Mouse (Mus musculus) CH12.LX (cell line): ENCODE measurements around the gene Dram2. TPM values are rescaled to one million over a fixed set of nuclear protein-coding genes. Genes with fewer than 3 reads are reported as not detected.

Experiments used
- DNase-seq: peaks from one replicate; pipeline ENCODE4 v3.0.0-alpha.2; 2013; ENCODE audit errors: extremely low read depth
- H3K27ac ChIP-seq: 2 replicates; pipeline ENCODE4 v1.5.1; 2012; ENCODE audit warnings: low read depth, mild to moderate bottlenecking, control low read depth, moderate library complexity; ENCODE audit not compliant: insufficient read depth
- H3K27me3 ChIP-seq: replicated peaks from 2 replicates; pipeline ENCODE3; 2012; ENCODE audit warnings: inconsistent platforms
- H3K36me3 ChIP-seq, 2 experiments: replicated peaks in 1 of 2; 2 replicates each; pipeline versions ENCODE3 to v1.6.1; 2012; ENCODE audit warnings: inconsistent platforms in 1 of 2, low read length in 1 of 2, mild to moderate bottlenecking in 1 of 2, mixed read lengths in 1 of 2, moderate library complexity in 1 of 2; ENCODE audit not compliant: control insufficient read depth in 1 of 2, insufficient read depth in 1 of 2
- H3K4me1 ChIP-seq, 2 experiments: 2 replicates each; pipeline ENCODE4 v1.6.1; 2012; ENCODE audit warnings: inconsistent platforms in 1 of 2, moderate library complexity in 1 of 2; ENCODE audit not compliant: insufficient read depth in 2 of 2, control insufficient read depth in 1 of 2
- H3K4me2 ChIP-seq: 2 replicates; pipeline ENCODE4 v1.6.1; 2012; ENCODE audit warnings: low read depth, mild to moderate bottlenecking, control low read depth; ENCODE audit not compliant: poor library complexity, insufficient read depth, severe bottlenecking
- H3K4me3 ChIP-seq, 3 experiments: fragments of 150-350 bp in 1 of 3; sonication (generic) in 1 of 3; replicated peaks in 1 of 3; 2 replicates each; pipeline versions ENCODE3 to v1.5.1; 2011 to 2012; ENCODE audit warnings: low read depth in 2 of 3, low read length in 2 of 3, mild to moderate bottlenecking in 2 of 3, moderate library complexity in 2 of 3, control low read depth in 1 of 3, improper control_type of control experiment in 1 of 3, inconsistent platforms in 1 of 3, mixed read lengths in 1 of 3; ENCODE audit not compliant: poor library complexity in 1 of 3
- H3K79me2 ChIP-seq: replicated peaks from 2 replicates; pipeline ENCODE4 v1.6.1; 2012; ENCODE audit warnings: mild to moderate bottlenecking, moderate library complexity; ENCODE audit not compliant: control insufficient read depth, poor library complexity, insufficient read depth, severe bottlenecking; ENCODE audit errors: extremely low read depth
- H3K9ac ChIP-seq: 2 replicates; pipeline ENCODE4 v1.6.1; 2012; ENCODE audit warnings: low read depth, mild to moderate bottlenecking, control low read depth, moderate library complexity; ENCODE audit not compliant: insufficient read depth
- H3K9me3 ChIP-seq: replicated peaks from 2 replicates; pipeline ENCODE3; 2012; ENCODE audit warnings: low read length, inconsistent platforms, mixed read lengths
- CTCF ChIP-seq, 2 experiments: IDR thresholded peaks in 1 of 2; conservative IDR thresholded peaks in 1 of 2; 2 replicates each; pipeline ENCODE4 v1.5.1; 2011 to 2012; ENCODE audit warnings: low read depth in 2 of 2, low read length in 2 of 2, improper control_type of control experiment in 1 of 2, inconsistent platforms in 1 of 2, mild to moderate bottlenecking in 1 of 2, moderate library complexity in 1 of 2
- ELF1 ChIP-seq: IDR thresholded peaks from 2 replicates; pipeline ENCODE4 v1.6.1; 2014; ENCODE audit warnings: low read depth, mild to moderate bottlenecking, inconsistent platforms, low read length, improper control_type of control experiment
- EP300 ChIP-seq: IDR thresholded peaks from 2 replicates; pipeline ENCODE4 v1.6.1; 2011; ENCODE audit warnings: low read length, improper control_type of control experiment
- GABPA ChIP-seq: IDR thresholded peaks from 2 replicates; pipeline ENCODE4 v1.6.1; 2012; ENCODE audit warnings: low read depth, low read length, improper control_type of control experiment, inconsistent platforms; ENCODE audit not compliant: insufficient replicate concordance
- HCFC1 ChIP-seq: IDR thresholded peaks from 2 replicates; pipeline ENCODE4 v1.6.1; 2012; ENCODE audit warnings: low read depth, mild to moderate bottlenecking, inconsistent platforms, low read length, improper control_type of control experiment
- IRF4 ChIP-seq: IDR thresholded peaks from 2 replicates; pipeline ENCODE4 v1.6.1; 2014; ENCODE audit warnings: low read depth, mild to moderate bottlenecking, inconsistent platforms, low read length, improper control_type of control experiment
- JUN ChIP-seq: IDR thresholded peaks from 2 replicates; pipeline ENCODE4 v1.6.1; 2011; ENCODE audit warnings: low read depth, mild to moderate bottlenecking, low read length, improper control_type of control experiment, moderate library complexity; ENCODE audit not compliant: insufficient read depth
- JUND ChIP-seq: conservative IDR thresholded peaks from 2 replicates; pipeline ENCODE4 v1.6.1; 2011; ENCODE audit warnings: low read depth, low read length, improper control_type of control experiment
- KAT2A ChIP-seq: IDR thresholded peaks from 2 replicates; pipeline ENCODE4 v1.6.1; 2012; ENCODE audit warnings: low read length, improper control_type of control experiment, inconsistent platforms; ENCODE audit not compliant: insufficient replicate concordance
- MAFK ChIP-seq: IDR thresholded peaks from 2 replicates; pipeline ENCODE4 v1.6.1; 2011; ENCODE audit warnings: low read length, improper control_type of control experiment; ENCODE audit not compliant: insufficient replicate concordance
- MEF2A ChIP-seq: IDR thresholded peaks from 2 replicates; pipeline ENCODE4 v1.6.1; 2014; ENCODE audit warnings: low read depth, mild to moderate bottlenecking, inconsistent platforms, low read length, improper control_type of control experiment, borderline replicate concordance
- MXI1 ChIP-seq: IDR thresholded peaks from 2 replicates; pipeline ENCODE4 v1.6.1; 2011; ENCODE audit warnings: mild to moderate bottlenecking, low read depth, low read length, improper control_type of control experiment
- MYC ChIP-seq: IDR thresholded peaks from 2 replicates; pipeline ENCODE4 v1.6.1; 2011; ENCODE audit warnings: low read depth, mild to moderate bottlenecking, improper control_type of control experiment, low read length
- NRF1 ChIP-seq: IDR thresholded peaks from 2 replicates; pipeline ENCODE4 v1.6.1; 2014; ENCODE audit warnings: low read depth, mild to moderate bottlenecking, inconsistent platforms, low read length, improper control_type of control experiment, moderate library complexity
- PAX5 ChIP-seq: IDR thresholded peaks from 2 replicates; pipeline ENCODE4 v1.6.1; 2012; ENCODE audit warnings: low read length, inconsistent platforms, mixed read lengths
- POLR2A ChIP-seq: IDR thresholded peaks from 2 replicates; pipeline ENCODE4 v1.6.1; 2011; ENCODE audit warnings: low read depth, mild to moderate bottlenecking, improper control_type of control experiment, low read length
- POLR2AphosphoS2 ChIP-seq: IDR thresholded peaks from 2 replicates; pipeline ENCODE4 v1.6.1; 2011; ENCODE audit warnings: low read depth, low read length, improper control_type of control experiment
- RAD21 ChIP-seq: IDR thresholded peaks from 2 replicates; pipeline ENCODE4 v1.6.1; 2011; ENCODE audit warnings: low read depth, mild to moderate bottlenecking, low read length, improper control_type of control experiment, moderate library complexity
- RCOR1 ChIP-seq: conservative IDR thresholded peaks from 2 replicates; pipeline ENCODE4 v1.6.1; 2012; ENCODE audit warnings: low read depth, mild to moderate bottlenecking, inconsistent platforms, low read length, improper control_type of control experiment
- SIN3A ChIP-seq: IDR thresholded peaks from 2 replicates; pipeline ENCODE4 v1.6.1; 2012; ENCODE audit warnings: low read length, improper control_type of control experiment, inconsistent platforms
- SMC3 ChIP-seq: IDR thresholded peaks from 2 replicates; pipeline ENCODE4 v1.6.1; 2011; ENCODE audit warnings: low read depth, low read length, improper control_type of control experiment
- TCF12 ChIP-seq: IDR thresholded peaks from 2 replicates; pipeline ENCODE4 v1.6.1; 2014; ENCODE audit warnings: low read depth, mild to moderate bottlenecking, inconsistent platforms, low read length, improper control_type of control experiment
- UBTF ChIP-seq: IDR thresholded peaks from 2 replicates; pipeline ENCODE4 v1.6.1; 2012; ENCODE audit warnings: low read depth, mild to moderate bottlenecking, inconsistent platforms, low read length, improper control_type of control experiment, moderate library complexity
- USF1 ChIP-seq: IDR thresholded peaks from 2 replicates; pipeline ENCODE4 v1.6.1; 2014; ENCODE audit warnings: low read depth, mild to moderate bottlenecking, inconsistent platforms, low read length, improper control_type of control experiment
- USF2 ChIP-seq: conservative IDR thresholded peaks from 2 replicates; pipeline ENCODE4 v1.6.1; 2011; ENCODE audit warnings: low read depth, low read length, improper control_type of control experiment
- ZC3H11A ChIP-seq: IDR thresholded peaks from 2 replicates; pipeline ENCODE4 v1.6.1; 2012; ENCODE audit warnings: low read depth, mild to moderate bottlenecking, inconsistent platforms, low read length, improper control_type of control experiment
- ZKSCAN1 ChIP-seq: IDR thresholded peaks from 2 replicates; pipeline ENCODE4 v1.6.1; 2012; ENCODE audit warnings: low read depth, inconsistent platforms, low read length, improper control_type of control experiment, borderline replicate concordance
- ZMIZ1 ChIP-seq: IDR thresholded peaks from 2 replicates; pipeline ENCODE4 v1.6.1; 2012; ENCODE audit warnings: low read depth, mild to moderate bottlenecking, inconsistent platforms, low read length, improper control_type of control experiment
- ZNF384 ChIP-seq: IDR thresholded peaks from 2 replicates; pipeline ENCODE4 v1.6.1; 2012; ENCODE audit warnings: low read depth, low read length, improper control_type of control experiment, inconsistent platforms
- dilution Hi-C: fragments of 300-500 bp; cut with MboI; formaldehyde crosslinking; loops from 2 replicates; pipeline ENCODE4 v1.14.3; 2020; ENCODE audit warnings: low sequenced_read_pairs; ENCODE audit not compliant: extremely low pct_unique_long_range_greater_than_20kb, extremely low pct_ligation_motif_present
- in situ Hi-C: fragments of 300-500 bp; cut with MboI; formaldehyde crosslinking; loops from 3 replicates; pipeline ENCODE4 v1.14.3; 2019; ENCODE audit warnings: low sequenced_read_pairs, low pct_ligation_motif_present, low pct_unique_long_range_greater_than_20kb, mixed read lengths
- polyA plus RNA-seq: library from polyadenylated mRNA; unstranded; fragments of >175 nt; gene quantifications from 2 replicates; pipeline ENCODE4 v1.2.1, GENCODE M21; 2012; ENCODE audit warnings: low read depth; ENCODE audit not compliant: insufficient read length
- total RNA-seq, 2 experiments: library from RNA; depleted of rRNA; stranded (reverse); fragments of 300-350 nt in 1 of 2; fragments of >200 nt in 1 of 2; gene quantifications; 2 replicates each; pipeline ENCODE4 v1.2.3; 2012 to 2014

Gene Dram2
- total and polyA plus RNA-seq, 3 experiments, result 20.3 to 62.4 (median 51.2) TPM

GRCm38 (mm10) chr3:106565876-106566275 lies 18.3 kb downstream of the Dram2 start:
- no peaks in the 10 kb centered on the region for H3K27me3 ChIP-seq
- in situ Hi-C loops, result no loop called here
- H3K79me2 ChIP-seq, result no peaks in the 10 kb centered on the region
- H3K4me1 ChIP-seq, result no peaks in the 10 kb centered on the region
- no peak overlapping the region for H3K27ac ChIP-seq
- no peak for TF ChIP-seq PAX5
- no peak for TF ChIP-seq SMC3
- TF ChIP-seq IRF4, result no peak
- no peak for TF ChIP-seq MYC
- TF ChIP-seq HCFC1, result no peak
- no peak for TF ChIP-seq EP300
- no peak for TF ChIP-seq ZNF384
- TF ChIP-seq JUN, result no peak
- no peak for TF ChIP-seq NRF1
- no peak for TF ChIP-seq MAFK
- TF ChIP-seq TCF12, result no peak
- no peak for TF ChIP-seq ZKSCAN1
- TF ChIP-seq ZMIZ1, result no peak
- TF ChIP-seq GABPA, result no peak
- no peak for TF ChIP-seq USF2
- no peak for TF ChIP-seq CTCF (conservative IDR thresholded peaks at IDR 0.05 in 1 of 2, IDR thresholded peaks at IDR 0.05 in 1 of 2; ENCODE audit: low read depth in 2 of 2, low read length in 2 of 2)
- no peak for TF ChIP-seq POLR2AphosphoS2
- TF ChIP-seq, all 38 proteins: peak for 0
- Histone ChIP-seq H3K9ac (no peak overlapping the region), H3K4me3 (no peak overlapping the region), H3K36me3 (peaks cover 2 to 23% of the 10 kb centered on the region in 2 experiments), H3K9me3 (no peaks in the 10 kb centered on the region), H3K4me2 (no peak overlapping the region)
- dilution Hi-C loops, result no loop called here
- DNase-seq, result no peak

- DNase-seq, result no peak
Measured at GRCm38 (mm10) chr3:106573191-106573590, 25.6 kb downstream of the Dram2 start.

More at GRCm38 (mm10) chr3:106573191-106573590, 25.6 kb downstream of the Dram2 start:
- Histone ChIP-seq H3K4me2 (no peak overlapping the region), H3K27ac (no peak overlapping the region), H3K9ac (no peak overlapping the region), H3K9me3 (no peaks in the 10 kb centered on the region), H3K4me3 (no peak overlapping the region), H3K79me2 (no peaks in the 10 kb centered on the region), H3K36me3 (peaks cover 2 to 18% of the 10 kb centered on the region in 2 experiments), H3K4me1 (peaks cover 0 to 9% of the 10 kb centered on the region in 2 experiments; a peak in 1 of 4 replicates), H3K27me3 (no peaks in the 10 kb centered on the region)
- in situ Hi-C loops, result no loop called here
- TF ChIP-seq ZC3H11A, result no peak
- TF ChIP-seq GABPA, result no peak
- no peak for TF ChIP-seq MXI1
- TF ChIP-seq ZKSCAN1, result no peak
- no peak for TF ChIP-seq POLR2A
- no peak for TF ChIP-seq USF1
- TF ChIP-seq SIN3A, result no peak
- no peak for TF ChIP-seq USF2
- TF ChIP-seq ELF1, result no peak
- TF ChIP-seq MAFK, result no peak
- no peak for TF ChIP-seq MEF2A
- no peak for TF ChIP-seq CTCF (conservative IDR thresholded peaks at IDR 0.05 in 1 of 2, IDR thresholded peaks at IDR 0.05 in 1 of 2; ENCODE audit: low read depth in 2 of 2, low read length in 2 of 2)
- no peak for TF ChIP-seq RCOR1
- TF ChIP-seq RAD21, result no peak
- no peak for TF ChIP-seq JUND
- TF ChIP-seq POLR2AphosphoS2, result no peak
- TF ChIP-seq IRF4, result no peak
- no peak for TF ChIP-seq KAT2A
- no peak for TF ChIP-seq UBTF
- TF ChIP-seq JUN, result no peak
- dilution Hi-C loops, result no loop called here
